Comparison of ENCODE assay signal across 19 mouse cellular contexts in the genomic region with DNA sequence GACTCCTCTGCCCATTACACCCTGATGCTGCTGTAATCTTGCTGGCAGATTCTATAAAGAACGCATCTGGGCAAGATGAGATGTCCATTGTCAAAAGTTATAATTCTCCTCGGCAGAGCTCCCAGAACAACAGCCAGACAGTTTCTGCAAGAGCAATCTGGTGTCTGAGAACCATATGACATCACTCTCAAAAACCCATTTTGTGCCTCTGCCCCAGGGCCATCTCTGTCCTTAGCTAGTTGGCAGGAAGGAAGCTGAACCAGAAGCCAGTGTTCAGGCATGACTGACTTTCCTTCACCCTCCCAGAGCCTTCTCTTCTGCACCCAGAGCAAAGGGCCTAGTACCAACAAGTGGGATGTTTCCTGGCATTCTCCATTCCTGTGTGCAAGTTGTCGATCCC.
DNase-seq lines count a peak whose midpoint lies in the region; TF ChIP-seq lines count a peak whose summit lies in the region.
"Had no signal": no experiment of that assay in that cellular context is flagged by ENCODE, and none has a peak within 500 bp of the region (broad histone marks: within the 10 kb centered on the region; RNA-seq: fewer than 3 reads in every experiment).

No protein-coding gene starts in this region.

- H3K27me3 ChIP-seq in kidney, adult 2 months (replicated peaks; ENCODE audit: control insufficient read depth, insufficient read depth, low read length) = no peaks in the 10 kb centered on the region
- H3K27me3 ChIP-seq: hindbrain, embryonic 15.5 days; intestine, embryonic 15.5 days had no signal

- no peaks in the 10 kb centered on the region for H3K36me3 ChIP-seq in kidney, adult 2 months (ENCODE audit: control insufficient read depth, insufficient read depth, low read length)
- H3K36me3 ChIP-seq: embryonic facial prominence, embryonic 10.5 days; forebrain, embryonic 10.5 days; hindbrain, embryonic 15.5 days; intestine, embryonic 15.5 days had no signal

- WGBS in kidney, adult 2 months = 54% methylated on average over 3 of the region's 3 CpGs

- TF ChIP-seq CTCF in kidney, adult 2 months (conservative IDR thresholded peaks at IDR 0.05; ENCODE audit: insufficient read depth, insufficient read length, low read depth, low read length) = no peak
- no peak for TF ChIP-seq CTCF in brain, embryonic 14.5 days (IDR thresholded peaks at IDR 0.05; ENCODE audit: borderline replicate concordance, extremely low read depth, insufficient read depth, insufficient read length)

- no peaks in the 10 kb centered on the region; the same call in 1 of the 2 replicates for H3K4me1 ChIP-seq in kidney, adult 2 months (ENCODE audit: control insufficient read depth, insufficient read depth, low read length)
- H3K4me1 ChIP-seq: hindbrain, embryonic 15.5 days; intestine, embryonic 15.5 days had no signal

- TF ChIP-seq POLR2A in kidney, adult 2 months (IDR thresholded peaks at IDR 0.05; ENCODE audit: low read depth, low read length) = no peak
- no peak for TF ChIP-seq POLR2A in brain, embryonic 14.5 days (IDR thresholded peaks at IDR 0.05; ENCODE audit: borderline replicate concordance, extremely low read depth, insufficient read depth, insufficient read length, poor library complexity, severe bottlenecking)

- peak; percentile 31 for DNase-seq in adrenal gland, postnatal 14 days
- no peak for DNase-seq in adrenal gland, postnatal 25 days
- DNase-seq in kidney, adult 2 months = peak; percentile 15
- DNase-seq in kidney, postnatal 4 days = no peak
- DNase-seq in MN1 (ENCODE audit: low spot score) = peak; percentile 72
- peak; percentile 23 for DNase-seq in brain, embryonic 14.5 days (ENCODE audit: low read depth)
- no peak for DNase-seq in right cerebral cortex, postnatal 25 days
- DNase-seq in urinary bladder, adult 18-20 months (ENCODE audit: low spot score in 2 of 2) = no peak
- DNase-seq: gastrocnemius, postnatal 36 days; heart, postnatal 4 days; lung, postnatal 4 days; thymus, adult 2 months; thymus, postnatal 4 days had no signal

- no peak overlapping the region for H3K27ac ChIP-seq in kidney, adult 2 months (ENCODE audit: insufficient read depth, low read depth, low read length)
- H3K27ac ChIP-seq: embryonic facial prominence, embryonic 10.5 days; forebrain, embryonic 10.5 days; hindbrain, embryonic 15.5 days; intestine, embryonic 15.5 days; left cerebral cortex, adult 2 months; stomach, postnatal 0 days had no signal

- no peak overlapping the region for H3K4me3 ChIP-seq in kidney, adult 2 months (ENCODE audit: insufficient read depth, low read depth, low read length)
- H3K4me3 ChIP-seq: embryonic facial prominence, embryonic 10.5 days; forebrain, embryonic 10.5 days; hindbrain, embryonic 15.5 days; intestine, embryonic 15.5 days; left cerebral cortex, adult 2 months had no signal

Comparison
In these comparisons a context has a peak if more than half of its experiments do, and no peak if none do; other contexts are left out.
1. DNase-seq: peak in adrenal gland, postnatal 14 days (single experiment), kidney, adult 2 months (single experiment), MN1 (single experiment) and brain, embryonic 14.5 days (single experiment); none in adrenal gland, postnatal 25 days (single experiment), kidney, postnatal 4 days (0 of 2), right cerebral cortex, postnatal 25 days (single experiment) and urinary bladder, adult 18-20 months (0 of 2).